Mouse (Mus musculus): ENCODE results near the gene Lipo3.
"Not testable (repeated sequence)": the region's sequence is repeated elsewhere in the genome, so short reads cannot be mapped to it uniquely, and the experiment has no call there.

- TF ChIP-seq CHD2 (IDR thresholded peaks at IDR 0.05; ENCODE audit: low read depth, low read length); HCFC1 (IDR thresholded peaks at IDR 0.05; ENCODE audit: borderline replicate concordance, insufficient read depth, low read length): not testable (repeated sequence)
These were observed 10.5 kb downstream of the Lipo3 start, which contains the start of gene Lipo2 for GRCm38 (mm10) chr19:33751259-33751658.
